Mouse (Mus musculus) sigmoid colon, adult 10 weeks (tissue): ENCODE measurements around the gene Dgki. TPM values are rescaled to one million over a fixed set of nuclear protein-coding genes. Genes with fewer than 3 reads are reported as not detected.

Experiments used
- polyA plus RNA-seq: library from polyadenylated mRNA; stranded (reverse); fragments of 350-450 nt; fragmentation: Illumina TruSeq; extraction: RNeasy Lipid Tissue Mini Kit (QIAGEN cat#74804); gene quantifications from one replicate; pipeline ENCODE4 v1.2.3, GENCODE M21; 2014; ENCODE audit warnings: low read depth, low replicate concordance

The Dgki gene
- polyA plus RNA-seq = 0.41 TPM

DNA sequence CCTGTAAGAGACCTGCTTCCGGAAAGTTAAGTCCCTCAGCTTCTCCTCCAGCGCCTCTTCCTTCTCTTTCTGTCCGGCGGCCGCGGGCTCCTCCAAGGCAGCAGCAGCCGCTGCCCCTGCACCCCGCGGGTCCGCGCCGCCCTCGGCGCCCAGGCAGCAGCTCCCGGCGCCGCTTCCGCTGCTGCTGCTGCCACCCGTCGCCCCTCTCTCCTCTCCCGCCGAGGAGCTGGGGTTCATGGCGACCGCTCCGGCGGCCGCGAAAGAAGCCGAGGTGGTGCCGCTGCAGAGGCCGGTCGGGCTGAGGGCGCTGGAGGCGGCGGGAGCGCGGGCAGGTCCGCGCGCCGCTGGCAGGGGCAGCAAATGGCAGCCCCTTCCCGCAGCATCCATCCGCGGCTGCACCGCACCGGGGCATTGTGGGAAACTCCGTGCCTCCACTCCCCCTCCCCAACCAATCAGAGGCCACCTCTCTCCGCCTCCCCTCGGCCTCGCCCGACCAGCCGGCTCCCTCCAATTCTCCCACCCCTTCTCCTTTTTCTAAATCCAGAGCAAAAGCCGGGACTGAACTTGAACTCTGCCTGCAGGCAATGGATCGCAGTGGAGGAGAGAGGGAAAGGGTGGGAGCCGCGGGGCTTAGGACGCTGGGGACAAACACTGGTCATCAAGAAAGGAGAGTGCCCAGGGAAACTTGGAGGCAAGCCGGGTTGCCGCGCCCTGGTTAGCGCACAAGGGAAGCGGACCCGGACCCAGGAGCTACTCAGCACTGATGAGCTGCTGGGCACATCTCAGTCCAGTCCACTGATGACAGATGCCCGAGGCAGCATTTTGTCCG lies at the start of gene Dgki:
Gene Dgki, minus strand, starts transcription at position 623 of the 829 bp plus-strand sequence.

DNA sequence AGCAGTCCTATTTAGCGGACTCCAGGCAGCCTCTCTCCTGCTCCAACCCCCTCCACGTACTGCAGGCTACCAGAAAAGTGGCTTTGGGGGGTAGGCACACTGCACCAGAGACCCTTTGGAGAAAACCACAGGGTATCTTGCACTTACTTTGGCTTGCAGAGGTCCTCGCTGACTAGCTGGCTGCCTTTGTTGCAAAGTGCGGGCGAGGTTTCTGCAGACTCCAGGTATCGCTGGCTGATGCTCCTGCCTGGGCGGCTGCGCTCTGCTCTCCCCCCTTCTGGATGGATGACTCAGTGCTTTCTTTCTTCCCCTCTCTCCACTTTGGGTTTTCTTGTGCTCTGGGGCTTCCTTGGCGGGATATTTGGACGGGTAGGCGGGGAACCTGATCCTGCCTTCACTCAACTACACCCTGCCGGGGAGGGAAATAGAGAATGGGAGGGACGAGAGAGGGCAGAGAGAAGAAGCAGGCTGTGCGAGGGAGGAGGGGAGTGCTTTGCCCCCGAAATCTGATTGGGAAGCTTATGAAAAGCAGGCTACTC lies 490.2 kb downstream of the Dgki start, which contains the start of gene Ptn:
Gene Ptn, minus strand, starts transcription at position 474 of the 539 bp plus-strand sequence.

Other genes with a start within 250 kb of the Dgki start
- gene Creb3l2, start 142.0 kb upstream of the Dgki start, polyA plus RNA-seq = 20.2 TPM
- gene Akr1d1, start 230.0 kb upstream of the Dgki start, polyA plus RNA-seq = not detected